Mouse (Mus musculus) MEL (cell line): ENCODE measurements around the gene Jag2.

Experiments
- CTCF ChIP-seq, 3 experiments: IDR thresholded peaks in 2 of 3; conservative IDR thresholded peaks in 1 of 3; 2 replicates each; pipeline ENCODE4 v1.5.1; 2011 to 2012; ENCODE audit warnings: low read length in 3 of 3, low read depth in 2 of 3, mild to moderate bottlenecking in 2 of 3, improper control_type of control experiment in 1 of 3, inconsistent platforms in 1 of 3, mixed read lengths in 1 of 3, moderate library complexity in 1 of 3; ENCODE audit not compliant: control insufficient read depth in 1 of 3, insufficient read depth in 1 of 3, poor library complexity in 1 of 3, severe bottlenecking in 1 of 3
- ELF1 ChIP-seq: IDR thresholded peaks from 2 replicates; pipeline ENCODE4 v1.6.1; 2014; ENCODE audit warnings: low read depth, mild to moderate bottlenecking, inconsistent platforms, low read length, improper control_type of control experiment, moderate library complexity
- EP300 ChIP-seq, 2 experiments: IDR thresholded peaks; 2 replicates each; pipeline ENCODE4 v1.6.1; 2011; ENCODE audit warnings: improper control_type of control experiment in 2 of 2, low read length in 2 of 2, low read depth in 1 of 2, mild to moderate bottlenecking in 1 of 2
- GATA1 ChIP-seq: IDR thresholded peaks from 2 replicates; pipeline ENCODE4 v1.6.1; 2011; ENCODE audit warnings: low read depth, low read length, improper control_type of control experiment
- HCFC1 ChIP-seq: IDR thresholded peaks from 2 replicates; pipeline ENCODE4 v1.6.1; 2012; ENCODE audit warnings: low read depth, mild to moderate bottlenecking, inconsistent platforms, low read length, improper control_type of control experiment, moderate library complexity
- MAX ChIP-seq: IDR thresholded peaks from 2 replicates; pipeline ENCODE4 v1.6.1; 2011; ENCODE audit warnings: low read length, improper control_type of control experiment
- MEF2A ChIP-seq: IDR thresholded peaks from 2 replicates; pipeline ENCODE4 v1.6.1; 2014; ENCODE audit warnings: low read depth, mild to moderate bottlenecking, inconsistent platforms, low read length, improper control_type of control experiment; ENCODE audit not compliant: poor library complexity, insufficient replicate concordance, severe bottlenecking; ENCODE audit errors: extremely low read depth
- POLR2A ChIP-seq, 2 experiments: IDR thresholded peaks; 2 replicates each; pipeline ENCODE4 v1.6.1; 2011 to 2012; ENCODE audit warnings: low read length in 2 of 2, mild to moderate bottlenecking in 2 of 2, control low read depth in 1 of 2, improper control_type of control experiment in 1 of 2, low read depth in 1 of 2, moderate library complexity in 1 of 2; ENCODE audit not compliant: control insufficient read depth in 1 of 2, insufficient read depth in 1 of 2, poor library complexity in 1 of 2
- TBP ChIP-seq: IDR thresholded peaks from 2 replicates; pipeline ENCODE4 v1.8.0; 2011; ENCODE audit warnings: low read depth, low read length, improper control_type of control experiment
- USF1 ChIP-seq: IDR thresholded peaks from 2 replicates; pipeline ENCODE4 v1.6.1; 2014; ENCODE audit warnings: low read depth, mild to moderate bottlenecking, inconsistent platforms, low read length, improper control_type of control experiment, moderate library complexity
- ZKSCAN1 ChIP-seq: IDR thresholded peaks from 2 replicates; pipeline ENCODE4 v1.6.1; 2012; ENCODE audit warnings: low read depth, mild to moderate bottlenecking, inconsistent platforms, low read length, improper control_type of control experiment, moderate library complexity

- TF ChIP-seq MAX (no peak), POLR2A (IDR thresholded peaks at IDR 0.05; ENCODE audit: control insufficient read depth in 1 of 2, insufficient read depth in 1 of 2, low read depth in 1 of 2, low read length in 2 of 2, poor library complexity in 1 of 2) (no peak), ELF1 (no peak), USF1 (no peak), EP300 (IDR thresholded peaks at IDR 0.05; ENCODE audit: low read depth in 1 of 2, low read length in 2 of 2) (no peak), HCFC1 (no peak), GATA1 (no peak), MEF2A (no peak), CTCF (IDR thresholded peaks at IDR 0.05 in 2 of 3, conservative IDR thresholded peaks at IDR 0.05 in 1 of 3; ENCODE audit: control insufficient read depth in 1 of 3, insufficient read depth in 1 of 3, low read depth in 2 of 3, low read length in 3 of 3, poor library complexity in 1 of 3, severe bottlenecking in 1 of 3) (no peak), ZKSCAN1 (no peak), TBP (no peak)
Observed at GRCm38 (mm10) chr12:112900641-112901040, 28.9 kb downstream of the Jag2 start.
